Mouse (Mus musculus) small intestine, adult 2 months (tissue): ENCODE measurements around the gene Limch1.

Source experiments
- CTCF ChIP-seq: fragments of 200-500 bp; IDR thresholded peaks from 2 replicates; pipeline ENCODE4 v1.5.1; 2012; ENCODE audit warnings: low read depth, mild to moderate bottlenecking, control low read depth, inconsistent platforms, low read length, moderate library complexity, mixed read lengths; ENCODE audit not compliant: insufficient replicate concordance, insufficient read length; ENCODE audit errors: extremely low read depth
- POLR2A ChIP-seq: fragments of 200-500 bp; IDR thresholded peaks from 2 replicates; pipeline ENCODE4 v1.6.1; 2012; ENCODE audit warnings: low read depth, mild to moderate bottlenecking, control low read depth, inconsistent platforms, low read length, moderate library complexity

GRCm38 (mm10) chr5:66826844-66827243 is 81.2 kb downstream of the Limch1 start:
- TF ChIP-seq POLR2A = no peak
- no peak for TF ChIP-seq CTCF
